Mouse (Mus musculus): ENCODE data around the gene Ebf1. TPM values are rescaled to one million over a fixed set of nuclear protein-coding genes. Genes with fewer than 3 reads are reported as not detected.
A peak's percentile ranks its signal among the peaks of the same experiment; 100 is the strongest.

The Ebf1 gene
- polyA plus RNA-seq, 1 experiment from 2014 or later: 7.9 TPM

- no peaks in the 10 kb centered on the region for H3K36me3 ChIP-seq (ENCODE audit: control insufficient read depth, insufficient read depth, low read length)
- H3K27me3 ChIP-seq (replicated peaks; ENCODE audit: control insufficient read depth, insufficient read depth, low read length): peaks cover 76% of the 10 kb centered on the region
- H3K4me1 ChIP-seq (ENCODE audit: control insufficient read depth, insufficient read depth, low read length): peaks cover 8% of the 10 kb centered on the region
- no peak overlapping the region for H3K27ac ChIP-seq (ENCODE audit: low read length)
- no peaks in the 10 kb centered on the region for H3K9me3 ChIP-seq (ENCODE audit: control insufficient read depth, low read length)
- WGBS: 11% methylated on average over 18 of the region's 18 CpGs
- peak overlapping the region; percentile 46 for H3K4me3 ChIP-seq (ENCODE audit: low read length)
- no peak for ATAC-seq
- H3K4me2 ChIP-seq (ENCODE audit: low read depth, low read length): peak overlapping the region; percentile 62
- H3K9ac ChIP-seq (ENCODE audit: low read depth, low read length): peak overlapping the region; percentile 57
These were observed 884 bp upstream of the Ebf1 start for GRCm38 (mm10) chr11:44616078-44616787.

DNA sequence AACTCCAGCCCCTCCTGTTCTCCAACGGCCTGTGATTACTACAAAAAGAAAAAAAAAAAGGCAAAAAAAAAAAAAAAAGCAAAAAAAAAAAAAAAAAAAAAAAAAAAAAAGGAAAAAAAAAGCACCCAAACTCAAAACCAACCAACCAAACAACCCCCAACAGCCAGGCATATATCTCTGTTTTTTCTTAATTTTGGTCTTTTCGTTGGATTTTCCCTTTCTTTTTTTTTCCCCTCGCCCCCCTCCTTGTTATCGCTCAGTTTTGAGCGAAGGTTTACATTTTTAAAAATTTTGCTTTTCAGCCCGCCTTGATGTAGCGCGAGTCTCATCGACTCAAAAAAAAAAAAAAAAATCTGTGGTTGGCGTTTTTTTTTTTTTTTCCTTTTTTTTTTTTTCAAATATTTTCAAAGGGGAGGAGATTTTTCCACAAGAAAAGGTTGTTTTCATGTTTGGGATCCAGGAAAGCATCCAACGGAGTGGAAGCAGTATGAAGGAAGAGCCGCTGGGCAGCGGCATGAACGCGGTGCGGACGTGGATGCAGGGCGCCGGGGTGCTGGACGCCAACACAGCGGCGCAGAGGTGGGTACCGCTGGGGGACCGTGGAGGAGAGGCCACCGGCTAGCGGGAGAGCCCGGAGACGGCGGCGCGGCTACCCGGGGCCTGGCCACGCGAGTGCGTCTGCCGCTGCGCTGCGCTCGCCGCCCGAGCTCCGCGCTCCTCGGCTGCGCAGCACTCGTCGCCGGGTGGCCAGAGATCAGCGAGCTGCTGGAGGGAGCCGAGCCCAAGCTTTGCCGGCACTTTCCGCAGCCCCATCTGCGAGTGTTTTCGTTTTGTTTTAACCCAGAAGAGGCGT lies 843 bp downstream of the Ebf1 start:
- no peaks in the 10 kb centered on the region for H3K36me3 ChIP-seq (ENCODE audit: control insufficient read depth, insufficient read depth, low read length)
- no peaks in the 10 kb centered on the region for H3K9me3 ChIP-seq (ENCODE audit: control insufficient read depth, low read length)
- under 1% methylated on average over 55 of the region's 55 CpGs for WGBS
- peak overlapping the region; percentile 83 for H3K4me2 ChIP-seq (ENCODE audit: low read depth, low read length)
- peaks cover 4% of the 10 kb centered on the region; the same call in 1 of the 2 replicates for H3K4me1 ChIP-seq (ENCODE audit: control insufficient read depth, insufficient read depth, low read length)
- peak overlapping the region; percentile 72 for H3K9ac ChIP-seq (ENCODE audit: low read depth, low read length)
- H3K27ac ChIP-seq (ENCODE audit: low read length): peak overlapping the region; percentile 61
- peak overlapping the region; percentile 58 for H3K4me3 ChIP-seq (ENCODE audit: low read length)
- peaks cover 72% of the 10 kb centered on the region for H3K27me3 ChIP-seq (replicated peaks; ENCODE audit: control insufficient read depth, insufficient read depth, low read length)
- ATAC-seq: peak; percentile 29; the same call in 1 of the 2 replicates

DNA sequence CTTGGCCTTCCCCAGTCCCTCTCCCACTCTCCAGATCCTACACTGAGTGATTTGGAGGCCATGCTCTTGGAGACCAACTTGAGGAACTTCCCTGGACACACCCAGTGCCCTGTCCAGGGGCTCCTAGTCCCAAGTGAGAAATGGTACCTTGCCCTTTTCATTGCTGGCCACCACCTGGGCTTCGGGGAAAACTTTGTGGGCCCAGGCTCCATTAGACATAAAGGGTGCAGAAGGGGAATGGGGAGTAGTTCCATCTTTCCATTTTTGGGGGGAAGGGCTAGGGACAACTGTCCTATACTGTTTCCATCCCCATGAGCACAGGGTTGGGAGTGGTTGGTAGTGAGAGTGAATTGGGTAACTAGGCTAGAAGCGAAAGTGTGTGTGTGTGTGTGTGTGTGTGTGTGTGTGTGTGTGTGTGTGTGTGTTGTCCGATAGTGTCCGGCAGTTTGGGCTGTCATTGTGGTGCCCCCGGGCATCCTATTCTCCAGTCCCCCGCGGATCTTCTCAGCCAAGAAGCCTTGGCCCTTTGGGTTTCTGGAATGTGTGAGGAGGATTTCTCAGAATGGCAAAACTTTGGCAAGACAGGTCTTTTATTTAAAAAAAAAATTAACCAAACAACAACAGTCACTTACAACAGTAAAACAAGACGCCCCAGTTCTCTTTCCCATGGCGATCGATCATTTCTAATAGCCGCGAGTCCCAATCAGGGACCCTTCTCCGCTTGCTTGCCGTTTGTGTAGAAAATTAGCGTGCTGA lies 2.2 kb downstream of the Ebf1 start:
- H3K27me3 ChIP-seq (replicated peaks; ENCODE audit: control insufficient read depth, insufficient read depth, low read length): peaks cover 60% of the 10 kb centered on the region

GRCm38 (mm10) chr11:44619887-44620693 lies 3.0 kb downstream of the Ebf1 start:
- H3K9ac ChIP-seq (ENCODE audit: low read depth, low read length): peak overlapping the region; percentile 39
- H3K36me3 ChIP-seq (ENCODE audit: control insufficient read depth, insufficient read depth, low read length): no peaks in the 10 kb centered on the region
- no peaks in the 10 kb centered on the region for H3K9me3 ChIP-seq (ENCODE audit: control insufficient read depth, low read length)
- H3K27ac ChIP-seq (ENCODE audit: low read length): no peak overlapping the region
- H3K27me3 ChIP-seq (replicated peaks; ENCODE audit: control insufficient read depth, insufficient read depth, low read length): peaks cover 59% of the 10 kb centered on the region
- WGBS: 6% methylated on average over 41 of the region's 41 CpGs
- H3K4me3 ChIP-seq (ENCODE audit: low read length): peak overlapping the region; percentile 35
- ATAC-seq: no peak
- peak overlapping the region; percentile 48 for H3K4me2 ChIP-seq (ENCODE audit: low read depth, low read length)
- 0 out of 2 replicates have a peak, but pooled peaks cover 4% of the 10 kb centered on the region for H3K4me1 ChIP-seq (ENCODE audit: control insufficient read depth, insufficient read depth, low read length)

More for the DNA sequence above, 2.2 kb downstream of the Ebf1 start:
- H3K36me3 ChIP-seq (ENCODE audit: control insufficient read depth, insufficient read depth, low read length): no peaks in the 10 kb centered on the region
- 4% methylated on average over 15 of the region's 15 CpGs for WGBS
- no peak overlapping the region for H3K27ac ChIP-seq (ENCODE audit: low read length)
- H3K4me3 ChIP-seq (ENCODE audit: low read length): peak overlapping the region; percentile 35
- 0 out of 2 replicates have a peak, but pooled peaks cover 4% of the 10 kb centered on the region for H3K4me1 ChIP-seq (ENCODE audit: control insufficient read depth, insufficient read depth, low read length)
- H3K4me2 ChIP-seq (ENCODE audit: low read depth, low read length): peak overlapping the region; percentile 48
- H3K9me3 ChIP-seq (ENCODE audit: control insufficient read depth, low read length): no peaks in the 10 kb centered on the region
- no peak for ATAC-seq
- H3K9ac ChIP-seq (ENCODE audit: low read depth, low read length): peak overlapping the region; percentile 39; the same call in 1 of the 2 replicates

GRCm38 (mm10) chr11:44620694-44621446 lies 3.8 kb downstream of the Ebf1 start:
- Histone ChIP-seq H3K4me2 (ENCODE audit: low read depth, low read length) (peak overlapping the region; percentile 48; the same call in 1 of the 2 replicates), H3K27me3 (replicated peaks; ENCODE audit: control insufficient read depth, insufficient read depth, low read length) (peaks cover 51% of the 10 kb centered on the region), H3K4me3 (ENCODE audit: low read length) (peak overlapping the region; percentile 35), H3K27ac (ENCODE audit: low read length) (no peak overlapping the region), H3K9ac (ENCODE audit: low read depth, low read length) (peak overlapping the region; percentile 39), H3K36me3 (ENCODE audit: control insufficient read depth, insufficient read depth, low read length) (no peaks in the 10 kb centered on the region), H3K4me1 (ENCODE audit: control insufficient read depth, insufficient read depth, low read length) (0 out of 2 replicates have a peak, but pooled peaks cover 4% of the 10 kb centered on the region), H3K9me3 (ENCODE audit: control insufficient read depth, low read length) (no peaks in the 10 kb centered on the region)
- no peak for ATAC-seq
- WGBS: 42% methylated on average over 18 of the region's 19 CpGs

DNA sequence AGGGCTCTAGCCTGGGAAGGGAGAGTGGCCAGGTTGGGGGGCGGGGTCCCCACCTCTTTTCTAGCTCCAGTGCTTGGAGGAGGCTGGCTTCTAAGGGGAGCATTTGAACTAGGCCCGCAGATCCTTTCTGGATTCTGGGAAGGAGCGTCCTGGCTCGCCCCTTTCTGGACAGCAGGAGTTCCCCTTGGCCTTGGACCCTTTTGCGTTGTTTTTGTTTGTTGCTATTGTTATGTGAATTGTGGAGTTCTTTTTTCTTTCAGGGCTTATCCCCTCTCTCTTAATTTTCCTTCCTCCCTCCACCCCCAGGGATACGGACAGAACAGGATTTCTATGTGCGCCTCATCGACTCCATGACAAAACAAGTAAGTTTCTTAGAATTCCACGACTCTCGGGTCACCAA lies 4.5 kb downstream of the Ebf1 start:
- H3K4me3 ChIP-seq (ENCODE audit: low read length): no peak overlapping the region
- 0 out of 2 replicates have a peak, but pooled peaks cover 4% of the 10 kb centered on the region for H3K4me1 ChIP-seq (ENCODE audit: control insufficient read depth, insufficient read depth, low read length)
- 60% methylated on average over 9 of the region's 10 CpGs for WGBS
- no peak overlapping the region for H3K9ac ChIP-seq (ENCODE audit: low read depth, low read length)
- H3K36me3 ChIP-seq (ENCODE audit: control insufficient read depth, insufficient read depth, low read length): no peaks in the 10 kb centered on the region
- ATAC-seq: no peak
- no peaks in the 10 kb centered on the region for H3K9me3 ChIP-seq (ENCODE audit: control insufficient read depth, low read length)
- H3K4me2 ChIP-seq (ENCODE audit: low read depth, low read length): no peak overlapping the region
- H3K27me3 ChIP-seq (replicated peaks; ENCODE audit: control insufficient read depth, insufficient read depth, low read length): peaks cover 45% of the 10 kb centered on the region
- H3K27ac ChIP-seq (ENCODE audit: low read length): no peak overlapping the region

DNA sequence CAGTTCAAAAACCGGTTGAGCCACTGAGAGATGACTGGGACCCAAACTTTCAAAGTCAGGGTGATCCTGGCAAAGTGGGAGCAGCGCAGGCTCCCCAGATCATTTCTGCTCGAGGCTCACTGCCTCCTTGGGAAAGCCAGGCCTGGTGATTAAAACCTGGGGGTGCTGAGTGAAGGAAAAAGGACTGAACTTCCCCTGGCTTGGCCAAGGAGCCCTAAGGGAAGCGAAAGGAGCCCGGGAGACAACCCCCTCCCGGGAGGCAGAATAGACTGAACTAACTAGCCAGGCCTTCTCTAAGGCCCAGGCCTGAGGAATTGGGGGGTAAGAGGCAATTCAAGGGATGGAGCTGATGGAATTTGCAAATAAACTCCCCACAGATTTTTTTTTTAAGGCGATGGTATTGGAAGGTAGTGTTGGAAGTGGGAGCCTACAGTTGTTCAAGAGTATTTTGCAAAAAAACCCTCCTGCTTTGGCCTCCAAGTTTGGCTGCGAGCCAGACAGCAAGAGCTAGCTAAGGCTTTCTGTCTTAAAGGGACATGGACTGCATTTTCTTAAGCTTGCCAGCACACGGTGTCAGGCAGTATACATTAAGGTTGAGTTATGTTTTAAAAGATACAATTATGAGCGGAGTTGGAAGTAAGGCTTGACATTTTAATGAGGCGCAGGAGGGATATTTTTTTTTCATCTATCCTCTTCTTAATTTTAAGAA lies 5.1 kb downstream of the Ebf1 start:
- ATAC-seq: no peak
- Histone ChIP-seq H3K9ac (ENCODE audit: low read depth, low read length) (no peak overlapping the region), H3K27me3 (replicated peaks; ENCODE audit: control insufficient read depth, insufficient read depth, low read length) (peaks cover 39% of the 10 kb centered on the region), H3K27ac (ENCODE audit: low read length) (no peak overlapping the region), H3K36me3 (ENCODE audit: control insufficient read depth, insufficient read depth, low read length) (no peaks in the 10 kb centered on the region), H3K9me3 (ENCODE audit: control insufficient read depth, low read length) (no peaks in the 10 kb centered on the region), H3K4me3 (ENCODE audit: low read length) (no peak overlapping the region), H3K4me2 (ENCODE audit: low read depth, low read length) (no peak overlapping the region), H3K4me1 (ENCODE audit: control insufficient read depth, insufficient read depth, low read length) (0 out of 2 replicates have a peak, but pooled peaks cover 2% of the 10 kb centered on the region)
- WGBS: 39% methylated on average over 11 of the region's 11 CpGs
